20 mouse cellular contexts compared by ENCODE assay signal in genomic region chr5:100856552-100856951, GRCm38 (mm10). TPM values are rescaled to one million over a fixed set of nuclear protein-coding genes. Genes with fewer than 3 reads are reported as not detected.
DNase-seq lines count a peak whose midpoint lies in the region; ATAC-seq and TF ChIP-seq lines count a peak whose summit lies in the region.
"Had no signal": no experiment of that assay in that cellular context is flagged by ENCODE, and none has a peak within 500 bp of the region (broad histone marks: within the 10 kb centered on the region; RNA-seq: fewer than 3 reads in every experiment).

No protein-coding gene starts in this region.

- peaks cover 10% of the 10 kb centered on the region for H3K4me1 ChIP-seq in spleen, adult 2 months (ENCODE audit: control insufficient read depth, insufficient read depth, insufficient read length)
- H3K4me1 ChIP-seq in midbrain, embryonic 10.5 days, result no peaks in the 10 kb centered on the region
- H3K4me1 ChIP-seq: forebrain, embryonic 10.5 days; hindbrain, embryonic 13.5 days; neural tube, embryonic 12.5 days had no signal

- no peaks in the 10 kb centered on the region for H3K9me3 ChIP-seq in midbrain, embryonic 10.5 days (replicated peaks)
- H3K9me3 ChIP-seq: forebrain, embryonic 10.5 days; heart, embryonic 13.5 days; hindbrain, embryonic 13.5 days; liver, embryonic 12.5 days; neural tube, embryonic 12.5 days had no signal

- no peaks in the 10 kb centered on the region for H3K27me3 ChIP-seq in spleen, adult 2 months (ENCODE audit: control insufficient read depth, insufficient read depth, low read length)
- H3K27me3 ChIP-seq in midbrain, embryonic 10.5 days (ENCODE audit: low read depth, poor library complexity, severe bottlenecking), result no peaks in the 10 kb centered on the region
- H3K27me3 ChIP-seq: heart, embryonic 13.5 days; hindbrain, embryonic 13.5 days; liver, embryonic 12.5 days; neural tube, embryonic 12.5 days had no signal

- peak; percentile 24 for DNase-seq in 3T3-L1 (ENCODE audit: low read depth, low spot score)
- DNase-seq in CD4-positive, CD25-positive, alpha-beta regulatory T cell, adult 2 months (ENCODE audit: low read depth, low spot score), result peak; percentile 10
- peak; percentile 67 to 68 for DNase-seq in spleen, adult 2 months (ENCODE audit: low read depth in 1 of 2, low spot score in 2 of 2)
- DNase-seq in thymus, postnatal 0 days (ENCODE audit: low spot score), result peak; percentile 70
- no peak for DNase-seq in gastrocnemius, postnatal 4 days (ENCODE audit: low spot score in 2 of 2)
- no peak for DNase-seq in midbrain, embryonic 10.5 days (ENCODE audit: low spot score)
- DNase-seq in heart, adult 18-20 months, result no peak
- DNase-seq: adrenal gland, postnatal 36 days; cerebellum, adult 18-20 months; heart, adult 11 months; kidney, adult 9 months; kidney, postnatal 25 days; lung, embryonic 14.5 days had no signal

- TF ChIP-seq CTCF in spleen, adult 2 months (IDR thresholded peaks at IDR 0.05; ENCODE audit: extremely low read depth, insufficient read depth, insufficient read length, insufficient replicate concordance), result no peak

- no peaks in the 10 kb centered on the region for H3K36me3 ChIP-seq in spleen, adult 2 months (ENCODE audit: control insufficient read depth, insufficient read depth, low read length)
- H3K36me3 ChIP-seq in midbrain, embryonic 10.5 days, result no peaks in the 10 kb centered on the region
- H3K36me3 ChIP-seq: forebrain, embryonic 10.5 days; hindbrain, embryonic 13.5 days; liver, embryonic 12.5 days; neural tube, embryonic 12.5 days had no signal

- peak overlapping the region; percentile 61 for H3K27ac ChIP-seq in spleen, adult 2 months (ENCODE audit: insufficient read depth, low read length)
- H3K27ac ChIP-seq in midbrain, embryonic 10.5 days (replicated peaks), result no peak overlapping the region
- H3K27ac ChIP-seq: forebrain, embryonic 10.5 days; heart, embryonic 13.5 days; hindbrain, embryonic 13.5 days; liver, embryonic 12.5 days; macrophage; neural tube, embryonic 12.5 days had no signal

- TF ChIP-seq POLR2A in spleen, adult 2 months (IDR thresholded peaks at IDR 0.05; ENCODE audit: low read depth, low read length), result no peak

- WGBS in spleen, adult 2 months, result 22% methylated on average over 3 of the region's 3 CpGs
- WGBS in midbrain, embryonic 10.5 days, result 86% methylated on average over 3 of the region's 3 CpGs

- ATAC-seq in granulocyte monocyte progenitor cell, adult 5-6 weeks (replicated peaks; ENCODE audit: poor library complexity, severe bottlenecking), result no peak
- ATAC-seq: liver, embryonic 12.5 days had no signal

- no peak overlapping the region for H3K4me3 ChIP-seq in spleen, adult 2 months (ENCODE audit: extremely low read depth, insufficient read depth, insufficient read length)
- H3K4me3 ChIP-seq in midbrain, embryonic 10.5 days, result no peak overlapping the region
- H3K4me3 ChIP-seq: forebrain, embryonic 10.5 days; heart, embryonic 13.5 days; hindbrain, embryonic 13.5 days; liver, embryonic 12.5 days; neural tube, embryonic 12.5 days had no signal

RNA-seq across cellular contexts. Expression of gene Gpat3, which starts 11.0 kb away (rescaled TPM):
- 1.1 and 1.4 TPM in 2 replicates for polyA plus RNA-seq in spleen, adult 2 months (2012; rRNA removed)
- 2.7 and 3.0 TPM in 2 replicates for polyA plus RNA-seq in thymus, postnatal 0 days (2015; fragmentation: Nextera tagmentation; extraction: Ambion mirVana)
- 10 to 100 TPM in 1 of 2 experiments, 1 to 10 TPM in 1; 5.4 to 11.6 TPM for total RNA-seq in gastrocnemius, postnatal 4 days (2021)
- total RNA-seq in granulocyte monocyte progenitor cell, adult 5-6 weeks (2014; fragmentation: Nextera tagmentation), result 0.38 TPM in 1 of 2 replicates, not detected in the other
- not detected in 2 replicates for total RNA-seq in granulocyte monocyte progenitor cell, adult 5-6 weeks (2017)
- polyA plus RNA-seq in midbrain, embryonic 10.5 days (2016; fragmentation: Nextera tagmentation; extraction: Ambion mirVana), result 0.73 and 1.1 TPM in 2 replicates
- total RNA-seq in heart, adult 18-20 months (2021), result 10 to 100 TPM; 19.8 to 26.1 TPM

RNA-seq across cellular contexts. Expression of gene Abraxas1, which starts 35.8 kb away (rescaled TPM):
- polyA plus RNA-seq in spleen, adult 2 months (2012; rRNA removed), result 2.3 and 2.8 TPM in 2 replicates
- 33.5 and 40.3 TPM in 2 replicates for polyA plus RNA-seq in thymus, postnatal 0 days (2015; fragmentation: Nextera tagmentation; extraction: Ambion mirVana)
- total RNA-seq in gastrocnemius, postnatal 4 days (2021), result 10 to 100 TPM in 1 of 2 experiments, 1 to 10 TPM in 1; 9.1 to 11.4 TPM
- 30.5 and 39.9 TPM in 2 replicates for total RNA-seq in granulocyte monocyte progenitor cell, adult 5-6 weeks (2014; fragmentation: Nextera tagmentation)
- 28.8 and 33.0 TPM in 2 replicates for total RNA-seq in granulocyte monocyte progenitor cell, adult 5-6 weeks (2017)
- 30.5 and 32.3 TPM in 2 replicates for polyA plus RNA-seq in midbrain, embryonic 10.5 days (2016; fragmentation: Nextera tagmentation; extraction: Ambion mirVana)
- total RNA-seq in heart, adult 18-20 months (2021), result 10 to 100 TPM in 1 of 2 experiments, 1 to 10 TPM in 1; 8.8 to 11.0 TPM

RNA-seq across cellular contexts. Expression of gene Mrps18c, which starts 58.1 kb away (rescaled TPM):
- polyA plus RNA-seq in spleen, adult 2 months (2012; rRNA removed), result 4.6 and 7.0 TPM in 2 replicates
- 265 and 268 TPM in 2 replicates for polyA plus RNA-seq in thymus, postnatal 0 days (2015; fragmentation: Nextera tagmentation; extraction: Ambion mirVana)
- 10 to 100 TPM; 67.9 to 81.1 TPM for total RNA-seq in gastrocnemius, postnatal 4 days (2021)
- 132 and 145 TPM in 2 replicates for total RNA-seq in granulocyte monocyte progenitor cell, adult 5-6 weeks (2014; fragmentation: Nextera tagmentation)
- total RNA-seq in granulocyte monocyte progenitor cell, adult 5-6 weeks (2017), result 175 and 205 TPM in 2 replicates
- 198 and 202 TPM in 2 replicates for polyA plus RNA-seq in midbrain, embryonic 10.5 days (2016; fragmentation: Nextera tagmentation; extraction: Ambion mirVana)
- total RNA-seq in heart, adult 18-20 months (2021), result 10 to 100 TPM; 85.1 to 86.7 TPM

RNA-seq across cellular contexts. Expression of gene Helq, which starts 58.2 kb away (rescaled TPM):
- 7.2 and 8.8 TPM in 2 replicates for polyA plus RNA-seq in spleen, adult 2 months (2012; rRNA removed)
- polyA plus RNA-seq in thymus, postnatal 0 days (2015; fragmentation: Nextera tagmentation; extraction: Ambion mirVana), result 15.8 and 20.7 TPM in 2 replicates
- 1 to 10 TPM; 5.5 to 7.0 TPM for total RNA-seq in gastrocnemius, postnatal 4 days (2021)
- total RNA-seq in granulocyte monocyte progenitor cell, adult 5-6 weeks (2014; fragmentation: Nextera tagmentation), result 19.6 and 35.1 TPM in 2 replicates
- total RNA-seq in granulocyte monocyte progenitor cell, adult 5-6 weeks (2017), result 15.0 and 30.6 TPM in 2 replicates
- polyA plus RNA-seq in midbrain, embryonic 10.5 days (2016; fragmentation: Nextera tagmentation; extraction: Ambion mirVana), result 23.7 and 24.6 TPM in 2 replicates
- total RNA-seq in heart, adult 18-20 months (2021), result 1 to 10 TPM; 2.4 to 4.9 TPM

Comparison
In these comparisons a context has a peak if more than half of its experiments do, and no peak if none do; other contexts are left out.
1. DNase-seq: peak in 3T3-L1 (single experiment), CD4-positive, CD25-positive, alpha-beta regulatory T cell, adult 2 months (single experiment), spleen, adult 2 months (2 of 2) and thymus, postnatal 0 days (single experiment); none in gastrocnemius, postnatal 4 days (0 of 2), midbrain, embryonic 10.5 days (single experiment) and heart, adult 18-20 months (0 of 2).
2. RNA of gene Gpat3, which starts 11.0 kb away (total RNA-seq): 19.8 to 26.1 TPM in heart, adult 18-20 months and 5.4 to 11.6 TPM in gastrocnemius, postnatal 4 days; 0.38 TPM in granulocyte monocyte progenitor cell, adult 5-6 weeks; every median in the first group is over 4 times any median in the second.